Mouse (Mus musculus) cerebellum, adult 8-10 months (tissue): ENCODE data around the gene Olfr805.

Source experiments
- DNase-seq: peaks from one replicate; pipeline ENCODE4 v3.0.0; 2022

Olfr805 gene

DNA sequence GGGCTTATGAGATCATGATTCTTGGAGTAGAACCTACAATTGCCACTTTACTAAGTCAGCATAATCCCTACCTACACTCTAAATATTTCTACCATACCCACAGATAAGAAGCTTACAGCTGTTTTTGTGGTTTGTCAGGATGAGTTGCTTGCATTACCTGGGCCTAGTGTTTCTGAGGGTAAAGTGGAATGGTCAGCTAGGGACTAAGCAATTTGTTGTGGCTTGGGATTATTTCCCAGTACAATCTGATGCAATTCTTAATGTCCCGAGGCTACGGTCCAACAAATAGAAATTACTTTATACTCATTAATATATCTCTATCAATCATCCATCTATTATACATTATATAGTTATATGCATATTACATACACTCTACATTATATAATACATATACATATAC, at the start of gene Olfr805:
Olfr805 (minus strand) TSS at position 101 of the 400 bp plus-strand sequence.
- DNase-seq: no peak

DNA sequence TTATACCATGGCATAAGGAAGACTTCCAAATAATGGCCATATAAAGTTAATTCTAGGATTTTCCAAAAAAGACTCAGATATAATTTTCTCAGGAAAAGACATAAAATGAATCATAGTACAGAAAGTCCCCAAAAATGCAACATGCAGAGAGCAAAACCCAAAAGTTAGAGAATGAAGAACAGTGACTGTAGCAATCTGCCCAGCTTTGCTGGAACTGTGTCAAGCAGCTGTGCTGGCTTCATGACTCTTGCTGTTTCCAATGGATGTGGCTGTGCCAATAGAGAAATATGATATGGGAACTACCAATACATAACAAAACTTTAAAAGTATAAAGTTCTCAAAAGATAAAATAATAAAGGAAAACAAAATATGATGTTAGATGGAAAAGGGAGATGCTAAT, 48.9 kb upstream of the Olfr805 start:
- DNase-seq: no peak

- no peak for DNase-seq
Observed at GRCm38 (mm10) chr10:129774338-129774737, 45.2 kb upstream of the Olfr805 start, which contains the start of gene Olfr809. Gene Olfr809, plus strand, starts transcription at chr10:129774638.

GRCm38 (mm10) chr10:129765182-129765581, 36.0 kb upstream of the Olfr805 start, which contains the start of gene Olfr808:
Gene Olfr808, plus strand, starts transcription at chr10:129765482.
- DNase-seq: no peak

DNA sequence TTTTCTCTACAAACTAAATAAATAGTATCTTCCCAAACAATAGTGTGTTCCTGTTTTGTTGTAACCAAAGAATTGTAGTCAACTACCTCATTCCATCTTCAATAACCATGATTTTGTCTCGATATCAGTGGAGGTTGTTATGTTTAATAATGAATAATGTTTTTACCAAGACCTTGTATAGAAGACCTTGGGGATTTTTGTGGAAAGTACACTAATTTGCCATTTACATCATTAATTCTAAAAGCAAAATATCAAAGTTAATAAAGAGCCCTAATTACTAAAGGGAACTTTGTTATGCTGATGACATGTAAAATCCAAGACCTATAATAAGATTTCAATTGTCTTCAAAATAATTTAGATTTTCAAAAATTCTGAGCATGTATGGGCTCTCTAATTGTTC, 28.5 kb upstream of the Olfr805 start, which contains the start of gene Olfr807:
Olfr807 (minus strand) TSS at position 101 of the 400 bp plus-strand sequence.
- DNase-seq: no peak

DNA sequence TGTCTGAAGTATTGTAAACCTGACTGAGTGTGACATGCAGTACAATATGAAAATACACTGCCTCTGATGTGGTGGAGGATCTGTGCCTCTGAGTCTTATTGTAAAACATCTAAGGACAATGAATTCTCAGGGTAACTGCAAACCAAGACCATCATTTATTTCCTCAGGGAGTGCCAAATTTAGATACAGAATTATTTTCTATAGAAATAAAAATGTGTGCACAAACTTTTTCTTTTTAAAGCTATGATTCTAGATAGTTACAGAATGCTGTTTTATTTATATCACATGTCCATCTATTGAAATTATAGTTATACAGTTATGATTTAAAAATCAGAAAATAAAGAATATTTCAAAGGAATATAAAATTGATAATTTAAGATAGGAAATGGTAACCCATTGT, 12.6 kb upstream of the Olfr805 start, which contains the start of gene Olfr806:
Olfr806 (minus strand) TSS at position 101 of the 400 bp plus-strand sequence.
- no peak for DNase-seq

DNA sequence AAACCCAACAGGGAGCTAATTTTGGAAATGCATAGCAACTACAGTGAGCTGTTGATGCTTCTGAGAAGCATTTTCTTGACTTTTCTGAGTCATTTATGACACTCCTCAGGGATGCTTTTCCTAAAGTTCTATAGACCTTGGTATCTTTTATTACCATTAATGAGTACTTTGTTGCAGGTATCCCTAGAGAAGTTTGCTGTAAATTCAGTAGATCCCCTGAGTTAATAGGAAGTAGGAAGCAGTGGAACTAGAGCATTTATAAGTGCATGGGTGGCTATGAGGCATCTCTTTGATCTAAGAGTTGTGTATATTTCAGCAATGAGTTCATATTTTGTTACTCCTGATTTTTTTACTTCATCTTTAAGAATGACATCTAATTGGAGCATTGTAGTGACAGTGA, 26.3 kb downstream of the Olfr805 start, which contains the start of gene Olfr804:
Olfr804 (plus strand) TSS at position 301 of the 400 bp plus-strand sequence.
- no peak for DNase-seq

DNA sequence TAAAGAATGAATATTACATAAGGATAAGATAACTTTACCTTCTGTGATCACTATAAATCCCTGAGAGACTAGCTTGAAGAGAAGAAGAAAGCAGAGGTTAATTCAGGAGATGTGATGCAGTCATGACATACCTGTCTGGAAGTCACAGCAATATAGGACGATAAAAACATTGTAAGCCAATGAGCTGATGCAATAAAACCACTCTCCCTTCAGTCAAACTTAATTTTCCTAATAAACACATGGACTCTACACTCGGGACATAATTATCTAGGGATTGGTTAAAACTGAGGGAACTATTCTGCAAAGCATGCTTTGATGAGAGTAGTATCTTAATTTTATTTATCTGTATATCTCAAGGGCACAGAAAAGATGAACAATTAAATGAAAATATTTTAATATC, 35.0 kb downstream of the Olfr805 start, which contains the start of gene Olfr803:
Olfr803 (minus strand) TSS at position 101 of the 400 bp plus-strand sequence.
- DNase-seq: no peak

DNA sequence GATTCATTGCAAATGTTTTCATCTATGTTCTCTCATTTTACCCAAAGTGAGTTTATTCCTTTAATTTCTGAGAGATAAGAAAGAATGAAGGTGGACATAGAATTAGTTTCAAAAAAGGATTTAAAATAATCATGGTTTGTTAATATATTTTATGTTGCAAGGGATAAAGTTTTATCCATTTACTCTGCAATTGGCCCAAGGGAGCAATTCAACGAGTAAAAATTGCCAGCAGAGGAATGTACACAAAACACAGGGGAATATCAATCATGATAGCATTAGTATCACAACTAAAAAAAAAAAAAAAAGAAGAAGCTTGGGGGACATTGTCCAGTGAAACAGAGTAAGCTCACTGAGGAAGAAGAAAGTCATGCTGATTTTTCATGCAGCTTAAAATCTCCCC, 41.1 kb downstream of the Olfr805 start, which contains the start of gene Olfr802:
Olfr802 (minus strand) TSS at position 101 of the 400 bp plus-strand sequence.
- DNase-seq: no peak

DNA sequence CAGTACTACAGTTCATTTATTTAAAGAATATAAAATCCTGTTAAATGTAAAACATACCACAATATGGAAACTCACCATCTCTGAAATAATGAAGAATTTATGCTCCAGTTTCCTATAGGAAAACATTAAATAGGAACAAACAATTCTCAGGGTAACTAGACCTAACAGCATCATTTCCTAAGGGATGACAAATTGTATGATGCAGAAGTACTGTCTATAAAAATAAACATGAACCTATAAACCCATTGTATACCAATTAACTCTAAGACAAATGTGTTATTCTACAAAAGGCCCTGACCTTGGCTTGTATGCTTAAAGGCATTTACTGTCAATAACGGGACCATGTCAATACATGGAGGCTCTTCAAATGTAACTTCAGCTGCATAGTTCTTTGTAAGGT, 55.4 kb downstream of the Olfr805 start, which contains the start of gene Olfr801:
Olfr801 (minus strand) TSS at position 101 of the 400 bp plus-strand sequence.
- no peak for DNase-seq
